Comparison of ENCODE assay signal across 19 mouse cellular contexts in the genomic region with DNA sequence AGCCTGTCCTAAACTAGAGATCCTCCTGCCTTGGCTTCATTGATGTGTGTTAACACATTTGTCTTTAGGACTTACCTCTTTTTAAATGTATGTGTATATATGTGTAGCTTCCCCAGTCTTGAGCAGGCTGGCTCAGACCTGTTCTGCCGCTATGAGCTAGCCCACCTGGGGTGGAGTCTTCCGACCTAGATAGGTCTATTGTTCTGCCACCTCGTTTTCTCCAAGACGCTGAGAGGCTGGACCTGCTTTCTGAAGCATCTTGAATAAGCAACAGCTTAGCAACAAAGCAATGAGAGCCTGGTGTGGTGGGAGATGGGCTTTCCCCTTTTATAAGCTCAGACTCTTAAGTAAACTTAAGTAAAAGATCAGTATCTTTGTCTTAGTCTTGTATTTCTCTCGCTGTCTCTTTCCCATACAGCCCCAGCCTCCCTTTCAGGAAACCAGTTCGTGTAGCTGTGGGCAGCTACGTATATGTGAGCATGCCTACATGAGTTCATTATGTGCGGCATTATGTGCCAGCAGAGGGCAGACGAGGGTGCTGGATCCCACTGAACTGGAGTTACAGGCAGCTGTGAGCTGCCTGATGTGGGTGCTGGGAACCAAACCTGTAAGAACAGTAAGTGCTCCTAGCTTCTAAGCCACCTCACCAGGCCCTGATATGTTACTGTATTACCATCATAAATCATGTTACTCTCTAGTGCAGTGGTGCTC.
A peak's percentile ranks its signal among the peaks of the same experiment; 100 is the strongest.
DNase-seq lines count a peak whose midpoint lies in the region; ATAC-seq and TF ChIP-seq lines count a peak whose summit lies in the region.
"Had no signal": no experiment of that assay in that cellular context is flagged by ENCODE, and none has a peak within 500 bp of the region (broad histone marks: within the 10 kb centered on the region; RNA-seq: fewer than 3 reads in every experiment).

No protein-coding gene starts in this region.

- H3K27ac ChIP-seq in intestine, postnatal 0 days (ENCODE audit: low read depth, low read length): no peak overlapping the region
- no peak overlapping the region for H3K27ac ChIP-seq in intestine, embryonic 16.5 days (ENCODE audit: low read length)
- H3K27ac ChIP-seq: embryonic facial prominence, embryonic 12.5 days; heart, embryonic 13.5 days; macrophage; neural tube, embryonic 12.5 days had no signal

- no peak for ATAC-seq in intestine, postnatal 0 days
- no peak for ATAC-seq in intestine, embryonic 16.5 days
- ATAC-seq: midbrain, embryonic 13.5 days had no signal

- TF ChIP-seq CTCF in intestine, postnatal 0 days (IDR thresholded peaks at IDR 0.05; ENCODE audit: low read depth): peak; percentile 21; the same call in 1 of the 2 replicates

- no peaks in the 10 kb centered on the region for H3K4me1 ChIP-seq in intestine, postnatal 0 days (replicated peaks; ENCODE audit: control insufficient read depth, insufficient read depth, low read length)
- peaks cover 9% of the 10 kb centered on the region for H3K4me1 ChIP-seq in intestine, embryonic 16.5 days (ENCODE audit: control insufficient read depth, insufficient read depth, low read length)

- no peaks in the 10 kb centered on the region for H3K9me3 ChIP-seq in intestine, postnatal 0 days (ENCODE audit: control insufficient read depth)
- no peaks in the 10 kb centered on the region for H3K9me3 ChIP-seq in intestine, embryonic 16.5 days (ENCODE audit: control insufficient read depth, low read length)
- H3K9me3 ChIP-seq: embryonic facial prominence, embryonic 12.5 days; heart, embryonic 13.5 days; midbrain, embryonic 13.5 days; neural tube, embryonic 12.5 days had no signal

- H3K27me3 ChIP-seq in intestine, postnatal 0 days (replicated peaks; ENCODE audit: control insufficient read depth, insufficient read depth, low read length): no peaks in the 10 kb centered on the region
- no peaks in the 10 kb centered on the region for H3K27me3 ChIP-seq in intestine, embryonic 16.5 days (replicated peaks; ENCODE audit: control insufficient read depth, insufficient read depth, low read length)
- H3K27me3 ChIP-seq: embryonic facial prominence, embryonic 12.5 days; midbrain, embryonic 13.5 days; neural tube, embryonic 12.5 days had no signal

- H3K4me3 ChIP-seq in intestine, postnatal 0 days (ENCODE audit: low read depth, low read length): no peak overlapping the region
- no peak overlapping the region for H3K4me3 ChIP-seq in intestine, embryonic 16.5 days (ENCODE audit: low read length)
- H3K4me3 ChIP-seq: embryonic facial prominence, embryonic 12.5 days; heart, embryonic 13.5 days; midbrain, embryonic 13.5 days; neural tube, embryonic 12.5 days had no signal

- no peak overlapping the region for H3K9ac ChIP-seq in intestine, postnatal 0 days (ENCODE audit: low read depth, low read length)
- H3K9ac ChIP-seq in intestine, embryonic 16.5 days (ENCODE audit: low read depth, low read length): no peak overlapping the region
- H3K9ac ChIP-seq: embryonic facial prominence, embryonic 12.5 days; heart, embryonic 13.5 days; midbrain, embryonic 13.5 days; neural tube, embryonic 12.5 days had no signal

- DNase-seq in A20 (ENCODE audit: low read depth, low spot score) (peak; percentile 24), ES-CJ7 (ENCODE audit: low read depth, low spot score) (peak; percentile 76)
- peak; percentile 75 for DNase-seq in induced T-regulatory cell, adult 2 months (ENCODE audit: low read depth)
- no peak for DNase-seq in embryo, embryonic 11 days
- no peak for DNase-seq in right cerebral cortex, postnatal 36 days (ENCODE audit: low spot score in 2 of 2)
- no peak for DNase-seq in urinary bladder, adult 18-20 months (ENCODE audit: low spot score in 2 of 2)
- DNase-seq: gastrocnemius, postnatal 25 days; heart, postnatal 4 days; kidney, postnatal 10 days; layer of hippocampus, adult 9-11 months; lung, adult 2 months; right cerebral cortex, postnatal 4 days had no signal

- 69% methylated on average over 9 of the region's 9 CpGs for WGBS in intestine, postnatal 0 days
- WGBS in intestine, embryonic 16.5 days: 68% methylated on average over 9 of the region's 9 CpGs

- no peak overlapping the region for H3K4me2 ChIP-seq in intestine, postnatal 0 days (replicated peaks; ENCODE audit: low read depth)
- H3K4me2 ChIP-seq in intestine, embryonic 16.5 days (ENCODE audit: low read depth, low read length): no peak overlapping the region
- H3K4me2 ChIP-seq: embryonic facial prominence, embryonic 12.5 days; heart, embryonic 13.5 days; midbrain, embryonic 13.5 days; neural tube, embryonic 12.5 days had no signal

- no peaks in the 10 kb centered on the region for H3K36me3 ChIP-seq in intestine, postnatal 0 days (ENCODE audit: control insufficient read depth, insufficient read depth)
- no peaks in the 10 kb centered on the region for H3K36me3 ChIP-seq in intestine, embryonic 16.5 days (ENCODE audit: control insufficient read depth, insufficient read depth, low read length)
- H3K36me3 ChIP-seq: embryonic facial prominence, embryonic 12.5 days; heart, embryonic 13.5 days; midbrain, embryonic 13.5 days; neural tube, embryonic 12.5 days had no signal

Comparison
In these comparisons a context has a peak if more than half of its experiments do, and no peak if none do; other contexts are left out.
1. DNase-seq: peak in A20 (single experiment), ES-CJ7 (single experiment) and induced T-regulatory cell, adult 2 months (single experiment); none in embryo, embryonic 11 days (single experiment), right cerebral cortex, postnatal 36 days (0 of 2) and urinary bladder, adult 18-20 months (0 of 2).